Mouse (Mus musculus) neural tube, embryonic 12.5 days (tissue): ENCODE data around the gene Gm20518. TPM values are rescaled to one million over a fixed set of nuclear protein-coding genes. Genes with fewer than 3 reads are reported as not detected.
A peak's percentile ranks its signal among the peaks of the same experiment; 100 is the strongest.

Source experiments
- ATAC-seq: fragments of 200-750 bp; cut with Nextera tagmentation; 2 replicates; pipeline ENCODE4 v1.8.0; 2017; ENCODE audit warnings: low read depth, mild to moderate bottlenecking, moderate TSS enrichment, moderate library complexity; ENCODE audit not compliant: low FRiP score
- H3K27ac ChIP-seq: fragments of 300-500 bp; sonication (generic); 2 replicates; pipeline ENCODE4 v1.5.1; 2016
- H3K27me3 ChIP-seq: fragments of 300-500 bp; sonication (generic); replicated peaks from 2 replicates; pipeline ENCODE4 v1.6.1; 2016; ENCODE audit warnings: mild to moderate bottlenecking
- H3K36me3 ChIP-seq: fragments of 300-500 bp; sonication (generic); 2 replicates; pipeline ENCODE4 v1.6.1; 2016; ENCODE audit warnings: mild to moderate bottlenecking
- H3K4me1 ChIP-seq: fragments of 300-500 bp; sonication (generic); 2 replicates; pipeline ENCODE4 v1.6.1; 2016
- H3K4me2 ChIP-seq: fragments of 300-500 bp; sonication (generic); replicated peaks from 2 replicates; pipeline ENCODE4 v1.6.1; 2016; ENCODE audit warnings: mild to moderate bottlenecking
- H3K4me3 ChIP-seq: fragments of 300-500 bp; sonication (generic); 2 replicates; pipeline ENCODE4 v1.5.1; 2016
- H3K9ac ChIP-seq: fragments of 300-500 bp; sonication (generic); 2 replicates; pipeline ENCODE4 v1.6.1; 2016; ENCODE audit warnings: mild to moderate bottlenecking
- H3K9me3 ChIP-seq: fragments of 300-500 bp; sonication (generic); 2 replicates; pipeline ENCODE4 v1.6.1; 2016; ENCODE audit warnings: mild to moderate bottlenecking
- WGBS: fragments of 180-500 bp; shearing (Covaris S2); methylation state at CpG from one replicate; pipeline ENCODE4 v1.1.7; 2016; 5-methylcytosine and 5-hydroxymethylcytosine counted together
- polyA plus RNA-seq: library from polyadenylated mRNA; unstranded; fragments of >200 nt; fragmentation: Nextera tagmentation; extraction: Ambion mirVana; gene quantifications from 2 replicates; pipeline ENCODE4 v1.2.1, GENCODE M21; 2016

Gm20518 gene
- polyA plus RNA-seq, 1 experiment from 2014 or later, result 0.43 TPM

- H3K27ac ChIP-seq, result peak overlapping the region; percentile 59; the same call in 1 of the 2 replicates
- H3K4me2 ChIP-seq, result peak overlapping the region; percentile 94
- H3K9ac ChIP-seq, result peak overlapping the region; percentile 85
- under 1% methylated on average over 72 of the region's 72 CpGs for WGBS
- no peaks in the 10 kb centered on the region for H3K9me3 ChIP-seq
- H3K4me1 ChIP-seq, result peaks cover 22% of the 10 kb centered on the region
- H3K27me3 ChIP-seq, result no peaks in the 10 kb centered on the region
- peak overlapping the region; percentile 63 for H3K4me3 ChIP-seq
- ATAC-seq, result peak; percentile 61
- H3K36me3 ChIP-seq, result peaks cover 20% of the 10 kb centered on the region
Observed at GRCm38 (mm10) chr16:17927351-17928082, 36.0 kb upstream of the Gm20518 start.

GRCm38 (mm10) chr16:17922163-17922538 lies 30.7 kb upstream of the Gm20518 start:
- peaks cover 20% of the 10 kb centered on the region for H3K36me3 ChIP-seq
- peak overlapping the region; percentile 85 for H3K9ac ChIP-seq
- no peaks in the 10 kb centered on the region for H3K9me3 ChIP-seq
- H3K4me1 ChIP-seq, result peaks cover 27% of the 10 kb centered on the region
- H3K27me3 ChIP-seq, result peaks cover 14% of the 10 kb centered on the region
- WGBS, result 1% methylated on average over 14 of the region's 14 CpGs
- H3K4me3 ChIP-seq, result peak overlapping the region; percentile 75
- H3K27ac ChIP-seq, result peak overlapping the region; percentile 37; the same call in 1 of the 2 replicates
- peak; percentile 23; the same call in 1 of the 2 replicates for ATAC-seq
- peak overlapping the region; percentile 93 for H3K4me2 ChIP-seq

GRCm38 (mm10) chr16:17921325-17922162 lies 30.1 kb upstream of the Gm20518 start:
- ATAC-seq, result peak; percentile 93
- peaks cover 20% of the 10 kb centered on the region for H3K27me3 ChIP-seq
- H3K4me3 ChIP-seq, result peak overlapping the region; percentile 75
- H3K27ac ChIP-seq, result peak overlapping the region; percentile 62; the same call in 1 of the 2 replicates
- WGBS, result 3% methylated on average over 47 of the region's 47 CpGs
- peaks cover 20% of the 10 kb centered on the region for H3K36me3 ChIP-seq
- H3K9ac ChIP-seq, result peak overlapping the region; percentile 85
- peak overlapping the region; percentile 93 for H3K4me2 ChIP-seq
- H3K4me1 ChIP-seq, result peaks cover 21% of the 10 kb centered on the region
- no peaks in the 10 kb centered on the region for H3K9me3 ChIP-seq

GRCm38 (mm10) chr16:17920586-17920985 lies 29.1 kb upstream of the Gm20518 start:
- ATAC-seq, result no peak
- Histone ChIP-seq H3K4me1 (peaks cover 18% of the 10 kb centered on the region), H3K9ac (peak overlapping the region; percentile 26; the same call in 1 of the 2 replicates), H3K27ac (no peak overlapping the region), H3K36me3 (peaks cover 11% of the 10 kb centered on the region), H3K4me2 (peak overlapping the region; percentile 93), H3K27me3 (peaks cover 30% of the 10 kb centered on the region), H3K9me3 (no peaks in the 10 kb centered on the region), H3K4me3 (no peak overlapping the region)
- 9% methylated on average over 20 of the region's 20 CpGs for WGBS

- no peaks in the 10 kb centered on the region for H3K36me3 ChIP-seq
- H3K9me3 ChIP-seq, result no peaks in the 10 kb centered on the region
- no peak for ATAC-seq
- peaks cover 19% of the 10 kb centered on the region for H3K4me1 ChIP-seq
- H3K27me3 ChIP-seq, result peaks cover 65% of the 10 kb centered on the region
- peak within 1 kb of the TSS; percentile 62 for H3K4me2 ChIP-seq
- under 1% methylated on average over 103 of the region's 106 CpGs for WGBS
- H3K9ac ChIP-seq, result peak within 1 kb of the TSS; percentile 42
- H3K4me3 ChIP-seq, result peak within 1 kb of the TSS; percentile 35
- H3K27ac ChIP-seq, result no peak within 1 kb of the TSS
Observed at GRCm38 (mm10) chr16:17914307-17915249, 23.1 kb upstream of the Gm20518 start, which contains the start of gene Gsc2. Gene Gsc2 (minus strand): TSS chr16:17915059.

GRCm38 (mm10) chr16:17911052-17911595 lies 19.7 kb upstream of the Gm20518 start, which contains the start of gene Ess2:
Gene Ess2 (minus strand): TSS chr16:17911348.
- Histone ChIP-seq H3K4me1 (peaks cover 19% of the 10 kb centered on the region), H3K27ac (no peak within 1 kb of the TSS), H3K4me3 (peak within 1 kb of the TSS; percentile 78), H3K9me3 (no peaks in the 10 kb centered on the region), H3K27me3 (peaks cover 44% of the 10 kb centered on the region), H3K36me3 (peaks cover 33% of the 10 kb centered on the region), H3K4me2 (peak within 1 kb of the TSS; percentile 87), H3K9ac (peak within 1 kb of the TSS; percentile 72)
- under 1% methylated on average over 35 of the region's 35 CpGs for WGBS
- peak; percentile 92 for ATAC-seq

- no peaks in the 10 kb centered on the region for H3K27me3 ChIP-seq
- H3K4me2 ChIP-seq, result no peak within 1 kb of the TSS
- H3K4me1 ChIP-seq, result no peaks in the 10 kb centered on the region
- 90% methylated on average over 14 of the region's 14 CpGs for WGBS
- no peak within 1 kb of the TSS for H3K4me3 ChIP-seq
- H3K36me3 ChIP-seq, result peaks cover 54% of the 10 kb centered on the region
- no peaks in the 10 kb centered on the region for H3K9me3 ChIP-seq
- no peak for ATAC-seq
- H3K27ac ChIP-seq, result no peak within 1 kb of the TSS
- H3K9ac ChIP-seq, result no peak within 1 kb of the TSS
Observed at GRCm38 (mm10) chr16:17898462-17898861, 7.0 kb upstream of the Gm20518 start, which contains the start of the genes Dgcr2 and Tssk2. Gene Dgcr2 (minus strand): TSS chr16:17898562. Gene Tssk2 (plus strand): TSS chr16:17898637.

GRCm38 (mm10) chr16:17896091-17896490 lies 4.6 kb upstream of the Gm20518 start:
- ATAC-seq, result no peak
- no peak overlapping the region for H3K4me2 ChIP-seq
- no peak overlapping the region for H3K9ac ChIP-seq

GRCm38 (mm10) chr16:17893923-17894322 lies 2.5 kb upstream of the Gm20518 start, which contains the start of gene Tssk1:
Gene Tssk1 (plus strand): TSS chr16:17894223.
- H3K4me2 ChIP-seq, result no peak within 1 kb of the TSS
- no peak within 1 kb of the TSS for H3K27ac ChIP-seq
- H3K9me3 ChIP-seq, result no peaks in the 10 kb centered on the region
- WGBS, result 91% methylated on average over 2 of the region's 2 CpGs
- peaks cover 9% of the 10 kb centered on the region; the same call in 1 of the 2 replicates for H3K36me3 ChIP-seq
- peaks cover 20% of the 10 kb centered on the region for H3K4me1 ChIP-seq
- ATAC-seq, result no peak
- no peaks in the 10 kb centered on the region for H3K27me3 ChIP-seq
- no peak within 1 kb of the TSS for H3K9ac ChIP-seq
- no peak within 1 kb of the TSS for H3K4me3 ChIP-seq

More at GRCm38 (mm10) chr16:17896091-17896490, 4.6 kb upstream of the Gm20518 start:
- Histone ChIP-seq H3K27ac (no peak overlapping the region), H3K27me3 (no peaks in the 10 kb centered on the region), H3K9me3 (no peaks in the 10 kb centered on the region), H3K4me3 (no peak overlapping the region), H3K36me3 (peaks cover 30% of the 10 kb centered on the region), H3K4me1 (peaks cover 5% of the 10 kb centered on the region; the same call in 1 of the 2 replicates)

- Histone ChIP-seq H3K36me3 (no peaks in the 10 kb centered on the region), H3K4me1 (peaks cover 20% of the 10 kb centered on the region), H3K9ac (no peak overlapping the region), H3K4me2 (no peak overlapping the region), H3K4me3 (no peak overlapping the region), H3K27ac (no peak overlapping the region), H3K9me3 (no peaks in the 10 kb centered on the region), H3K27me3 (no peaks in the 10 kb centered on the region)
- ATAC-seq, result no peak
- 83% methylated on average over 3 of the region's 3 CpGs for WGBS
Observed at GRCm38 (mm10) chr16:17892606-17893005, 1.1 kb upstream of the Gm20518 start.
